Mouse (Mus musculus) gastrocnemius, adult 18-20 months (tissue): ENCODE data around the gene Mxra8. TPM values are rescaled to one million over a fixed set of nuclear protein-coding genes. Genes with fewer than 3 reads are reported as not detected.

Source experiments
- DNase-seq: peaks from one replicate; pipeline ENCODE4 v3.0.0; 2021; ENCODE audit warnings: low spot score
- total RNA-seq, 2 experiments: library from RNA; stranded (reverse); gene quantifications; 2 replicates each; pipeline ENCODE4 v1.2.3; 2021

The Mxra8 gene
- total RNA-seq, 2 experiments from 2014 or later = 25.0 to 29.7 TPM

- DNase-seq = peak; percentile 91
These were observed 5.6 kb upstream of the Mxra8 start for GRCm38 (mm10) chr4:155833836-155834235.

DNA sequence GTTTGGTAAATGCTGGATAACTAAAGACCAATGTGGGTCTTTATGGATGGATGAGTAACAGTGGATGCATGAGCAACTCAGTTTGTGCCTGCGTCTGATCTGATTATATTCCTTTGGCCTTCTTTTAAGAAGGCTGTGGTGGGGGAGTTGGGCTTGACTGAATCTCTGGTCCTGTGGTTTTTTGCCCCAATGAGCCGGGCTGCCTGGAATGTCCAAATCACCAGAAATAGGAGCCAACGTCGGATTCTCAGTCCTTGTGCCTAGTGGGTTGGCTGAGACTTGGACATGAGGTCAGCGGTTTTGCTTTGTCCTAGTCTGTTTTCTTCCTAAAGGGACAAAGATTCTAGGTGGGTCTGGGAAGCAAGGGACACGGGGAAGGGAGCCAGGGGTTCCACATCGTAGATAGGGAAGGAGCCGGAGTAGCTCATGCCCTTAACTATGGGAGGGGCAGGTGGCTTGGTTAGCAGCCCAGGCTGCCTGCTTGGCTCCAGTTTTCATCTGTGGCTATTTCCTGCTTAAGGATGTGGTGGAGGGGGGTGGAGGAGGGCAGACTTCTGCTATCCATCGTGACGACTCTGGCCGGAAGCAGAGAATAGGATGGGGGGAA, 2.0 kb upstream of the Mxra8 start:
- DNase-seq = peak; percentile 75

DNA sequence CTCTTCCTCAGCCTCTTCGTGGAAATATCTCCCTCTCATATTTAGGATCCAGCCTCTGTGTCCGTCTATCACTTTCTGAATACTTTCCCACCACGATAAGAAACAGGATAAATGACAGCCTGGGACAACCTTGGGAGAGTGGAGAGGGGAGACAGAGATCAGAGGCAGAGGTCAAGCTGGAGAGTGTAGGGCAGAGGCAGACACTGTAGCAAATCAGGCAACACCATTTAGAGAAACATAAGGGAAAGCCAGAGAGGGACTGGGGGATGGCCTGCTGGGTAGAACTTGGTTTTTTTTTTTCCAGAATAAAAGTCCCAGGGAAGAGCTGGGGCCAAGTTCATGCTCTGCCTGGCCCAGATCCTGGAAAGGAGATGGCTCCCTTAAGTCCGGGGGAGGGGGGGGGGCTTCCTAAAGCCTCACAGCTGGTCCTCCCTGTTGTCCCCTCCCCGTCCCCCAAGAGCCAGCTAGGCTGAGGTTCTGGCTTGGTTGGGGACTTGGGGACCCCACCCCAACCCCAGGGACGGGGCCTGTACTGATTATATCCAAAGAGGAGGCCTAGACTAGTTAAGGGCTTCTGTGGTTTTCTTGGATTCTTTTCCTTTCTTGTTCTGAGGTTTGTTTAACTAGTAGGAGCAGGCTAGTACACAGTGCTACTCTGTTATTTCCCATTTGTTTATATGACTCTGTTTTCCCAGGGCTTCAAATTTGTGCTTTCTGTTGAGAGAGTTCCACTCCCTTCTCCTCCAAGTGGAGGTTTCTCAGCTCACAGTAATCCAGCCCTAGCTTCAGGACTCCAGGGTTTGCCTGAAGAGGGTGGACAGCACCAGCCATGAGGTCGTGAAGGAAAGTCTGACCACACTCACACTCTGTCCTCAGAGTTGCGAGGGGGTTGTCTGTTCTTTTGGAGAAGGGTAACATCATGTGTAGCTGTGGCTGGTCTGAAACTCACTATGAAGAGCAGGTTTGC, 1.0 kb upstream of the Mxra8 start:
- DNase-seq = peak; percentile 67

DNA sequence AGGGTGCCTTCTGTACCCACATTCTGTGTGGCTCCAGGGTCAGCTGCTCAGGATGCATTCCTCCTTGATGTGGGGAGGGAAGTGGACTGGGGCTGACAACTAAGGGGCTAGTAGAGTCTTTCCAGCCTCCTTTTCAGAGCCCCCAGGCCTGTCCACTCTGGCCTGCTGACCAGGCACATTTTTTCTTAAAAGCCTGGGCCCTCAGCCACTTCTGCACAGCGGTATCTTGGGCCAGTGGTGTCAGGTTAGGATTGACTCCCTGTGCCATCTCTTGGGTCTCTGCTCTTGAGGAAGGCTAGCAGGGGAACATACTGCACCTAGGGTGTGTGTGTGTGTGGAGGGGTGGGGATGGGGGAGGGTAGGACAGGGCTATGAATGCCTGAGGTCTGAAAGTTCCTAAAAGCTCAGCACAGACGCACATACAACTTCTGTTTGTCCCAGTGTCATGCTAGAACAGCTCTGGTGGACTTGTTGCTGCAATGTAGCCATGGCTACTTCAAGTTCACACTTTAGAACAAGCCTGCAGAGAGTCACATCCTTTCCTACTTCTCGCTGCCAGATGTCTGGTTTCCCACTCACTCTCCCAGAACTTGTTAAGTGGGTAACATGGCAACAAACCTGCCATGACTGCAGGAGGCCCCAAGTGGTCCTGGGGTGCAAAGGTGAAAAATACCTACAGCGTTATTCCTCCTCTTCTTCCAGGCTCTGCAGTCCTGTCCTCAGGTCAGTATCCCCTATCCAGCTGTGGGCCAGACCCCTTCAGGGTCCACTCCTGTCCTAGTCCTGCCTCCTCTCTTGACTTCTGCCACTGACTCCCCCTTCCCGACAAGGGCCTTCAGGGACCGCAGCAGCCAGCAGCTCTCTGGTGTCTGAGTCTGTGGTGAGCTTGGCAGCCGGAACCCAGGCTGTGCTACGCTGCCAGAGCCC, 859 bp downstream of the Mxra8 start:
- peak; percentile 64 for DNase-seq

- DNase-seq = peak; percentile 64
These were observed 1.5 kb downstream of the Mxra8 start for GRCm38 (mm10) chr4:155841003-155841454.

- DNase-seq = no peak
These were observed 2.3 kb downstream of the Mxra8 start for GRCm38 (mm10) chr4:155841651-155842270.

DNA sequence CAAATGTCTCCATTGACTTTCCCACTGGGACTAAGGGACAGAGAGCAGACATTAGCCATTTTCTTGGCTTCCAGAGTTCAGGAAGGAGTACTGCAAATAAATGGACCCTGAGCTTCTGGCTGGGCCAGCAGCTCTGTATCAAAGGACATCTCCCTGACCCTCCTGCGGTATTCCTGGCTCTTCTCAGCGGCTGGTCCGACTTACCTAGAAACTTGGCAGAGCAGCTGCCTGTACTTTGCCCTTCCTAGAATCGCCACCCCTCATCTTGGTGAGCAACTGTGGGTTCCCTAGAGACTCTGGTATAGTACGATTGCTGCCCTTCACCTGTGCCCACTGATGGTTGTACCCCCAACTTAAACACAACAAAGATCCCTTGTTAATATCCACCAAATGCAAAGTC, 3.8 kb downstream of the Mxra8 start:
- DNase-seq = no peak

DNA sequence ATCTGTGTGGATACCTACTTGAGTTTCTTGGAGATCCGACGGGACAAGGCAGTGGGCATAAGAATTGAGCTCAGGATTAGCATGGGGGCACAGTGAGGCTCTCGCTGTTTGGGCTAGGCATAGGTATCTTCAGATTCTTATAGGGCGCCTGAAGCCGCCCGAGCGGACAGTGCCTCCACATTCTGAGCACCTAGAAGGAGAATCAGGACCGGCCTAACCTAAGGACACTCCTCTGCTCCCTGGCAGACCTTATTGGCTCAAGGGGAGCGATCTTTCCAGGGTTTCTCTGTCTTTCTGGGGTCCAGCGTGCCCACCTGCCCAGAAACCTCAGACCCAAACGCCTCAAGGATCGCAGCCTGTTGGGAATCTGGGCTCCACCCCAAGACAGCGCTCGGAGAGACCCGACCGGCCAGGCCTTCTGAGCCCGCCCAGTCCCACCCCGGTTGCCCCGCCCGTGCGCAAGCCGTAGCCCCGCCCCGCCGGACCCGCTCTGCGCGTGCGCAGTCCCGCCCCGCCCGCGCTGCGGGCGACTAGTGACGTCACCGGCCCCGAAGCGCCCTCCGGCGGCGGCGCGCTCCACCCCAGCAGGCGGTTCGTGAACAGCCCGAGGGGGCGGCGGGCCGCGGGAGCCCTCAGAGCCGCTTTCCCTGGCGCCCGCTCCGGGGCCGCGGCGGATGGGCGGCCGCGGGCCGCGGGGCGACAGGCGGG, 7.5 kb downstream of the Mxra8 start, which contains the start of gene Dvl1:
Gene Dvl1, plus strand, starts transcription at position 532 of the 708 bp plus-strand sequence.
- peak; percentile 94 for DNase-seq

DNA sequence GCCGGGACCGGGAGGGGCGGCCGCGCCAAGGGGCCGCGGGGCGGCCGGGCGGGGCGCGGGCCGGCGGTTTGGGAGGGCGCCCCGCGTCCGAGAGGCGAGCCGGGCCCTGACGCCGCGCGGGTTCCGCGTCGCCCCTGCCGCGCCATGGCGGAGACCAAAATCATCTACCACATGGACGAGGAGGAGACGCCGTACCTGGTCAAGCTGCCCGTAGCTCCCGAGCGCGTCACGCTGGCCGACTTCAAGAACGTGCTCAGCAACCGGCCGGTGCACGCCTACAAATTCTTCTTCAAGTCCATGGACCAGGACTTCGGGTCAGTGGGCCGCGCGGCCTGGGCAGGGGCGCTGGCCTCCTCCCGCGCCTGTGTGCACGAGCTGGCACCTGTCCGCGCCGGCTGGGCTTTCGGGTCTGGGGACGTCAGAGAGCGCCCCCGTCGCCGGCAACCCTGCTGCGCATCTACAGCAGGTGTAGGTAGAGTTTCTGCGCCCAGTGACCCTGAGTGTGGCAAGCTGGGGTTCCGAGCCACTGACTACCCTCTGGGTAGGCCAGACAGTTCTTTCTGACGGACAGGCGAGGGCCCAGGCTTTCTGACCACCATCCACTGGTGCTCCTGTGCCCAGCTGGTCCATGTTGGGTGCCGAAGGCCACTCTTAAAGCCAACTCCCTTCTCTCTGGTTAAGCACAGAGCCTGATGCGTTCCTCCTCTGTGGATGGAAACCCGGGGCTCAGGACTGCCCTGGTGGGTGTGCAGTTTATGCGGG, 8.3 kb downstream of the Mxra8 start:
- DNase-seq = peak; percentile 42

DNA sequence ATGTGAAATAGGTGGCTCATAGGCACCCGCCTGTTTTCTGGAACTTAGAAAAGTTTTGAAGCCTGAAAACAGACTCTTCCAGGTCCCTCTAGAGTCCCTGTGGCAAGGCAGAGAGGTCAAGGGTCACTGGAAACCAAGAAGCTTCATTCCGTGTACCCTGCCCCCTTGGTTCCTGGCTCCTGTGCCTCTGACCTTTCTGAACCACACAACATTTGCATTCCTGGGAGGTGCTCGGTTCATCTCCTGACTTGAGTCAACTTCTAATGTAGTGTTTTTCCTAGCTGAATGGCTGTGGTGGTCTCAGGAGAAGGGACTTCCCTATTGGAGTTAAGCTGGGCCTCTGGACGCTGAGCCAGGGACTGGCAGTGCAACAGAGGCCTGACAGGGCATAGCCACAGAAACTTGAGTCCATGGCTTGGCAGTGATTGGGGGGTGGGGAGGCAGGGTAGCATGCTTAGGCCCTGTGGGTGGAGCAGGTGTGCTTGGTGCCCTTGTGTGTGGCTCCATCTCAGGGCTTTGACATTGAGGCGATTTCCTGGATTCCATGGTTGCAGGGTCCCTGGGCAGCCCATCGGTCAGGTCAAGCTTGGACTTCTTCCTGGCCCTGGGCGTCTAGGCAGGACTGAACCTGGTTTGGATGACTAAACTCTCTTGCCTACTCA, 9.1 kb downstream of the Mxra8 start:
- peak; percentile 78 for DNase-seq

- DNase-seq = no peak
These were observed 9.9 kb downstream of the Mxra8 start for GRCm38 (mm10) chr4:155849391-155849790.

- no peak for DNase-seq
These were observed 10.4 kb downstream of the Mxra8 start for GRCm38 (mm10) chr4:155849792-155850451.

DNA sequence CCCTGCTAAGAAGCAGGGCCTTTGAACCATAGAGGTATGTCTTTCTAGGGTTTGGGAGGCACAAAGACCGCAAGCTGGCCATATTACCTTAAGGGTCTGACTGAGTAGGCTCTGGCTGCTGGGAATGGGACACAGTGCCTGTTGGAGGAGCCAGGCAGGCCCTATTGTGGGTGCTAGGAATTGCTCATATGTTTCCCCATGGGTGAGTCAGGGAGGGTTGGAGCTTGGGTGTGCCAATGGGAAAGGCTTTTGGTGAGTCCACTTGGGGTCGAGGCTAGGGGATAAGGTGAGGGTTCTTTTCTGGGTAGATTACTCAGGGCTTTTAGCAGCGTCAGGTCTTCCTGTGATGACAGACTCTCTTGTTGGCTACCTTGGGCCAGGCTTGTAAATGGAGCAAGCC, 11.9 kb downstream of the Mxra8 start:
- DNase-seq = no peak

DNA sequence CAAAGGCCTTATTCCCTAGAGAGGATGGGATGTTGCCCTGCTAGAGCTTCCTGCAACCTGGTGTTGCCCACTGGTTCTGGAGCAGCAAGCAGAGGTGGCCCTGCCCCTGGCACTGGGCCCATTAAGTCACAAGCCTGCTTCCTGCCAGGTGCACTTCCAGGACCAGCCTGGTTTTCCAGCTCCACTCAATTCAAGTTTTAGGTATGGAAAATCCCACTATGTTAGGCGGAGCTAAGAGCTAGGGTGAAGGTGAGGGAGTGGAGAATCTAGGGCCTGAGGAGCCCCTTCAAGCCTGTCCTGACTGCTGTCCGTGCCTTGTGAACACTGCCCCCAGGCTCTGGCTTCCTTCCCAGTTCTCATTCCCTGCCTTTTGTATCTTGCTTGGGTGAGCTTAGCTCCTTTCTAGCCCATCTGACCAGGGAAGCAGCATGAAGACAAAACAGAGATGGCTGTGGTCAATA, 12.5 kb downstream of the Mxra8 start:
- DNase-seq = no peak

GRCm38 (mm10) chr4:155853421-155853820, 13.9 kb downstream of the Mxra8 start:
- no peak for DNase-seq

DNA sequence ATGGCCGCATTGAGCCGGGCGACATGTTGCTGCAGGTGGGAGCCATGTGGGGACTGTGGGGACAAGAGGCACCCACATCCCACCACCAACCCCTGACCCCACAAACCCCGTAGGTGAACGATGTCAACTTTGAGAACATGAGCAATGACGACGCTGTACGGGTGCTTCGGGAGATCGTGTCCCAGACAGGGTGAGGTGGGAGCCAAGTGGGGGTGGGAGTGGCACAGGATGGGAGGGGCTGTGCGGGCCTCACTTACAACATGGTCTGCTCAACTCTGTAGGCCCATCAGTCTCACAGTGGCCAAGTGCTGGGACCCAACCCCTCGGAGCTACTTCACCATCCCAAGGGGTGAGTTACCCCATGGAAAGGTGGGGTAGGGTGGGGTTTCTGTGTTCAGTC, 15.5 kb downstream of the Mxra8 start:
- no peak for DNase-seq

GRCm38 (mm10) chr4:155856071-155856470, 16.6 kb downstream of the Mxra8 start:
- no peak for DNase-seq

GRCm38 (mm10) chr4:155856881-155857280, 17.4 kb downstream of the Mxra8 start:
- no peak for DNase-seq
